Mouse (Mus musculus) heart, embryonic 12.5 days (tissue): Measurements from ENCODE around the gene Gm21970. TPM values are rescaled to one million over a fixed set of nuclear protein-coding genes. Genes with fewer than 3 reads are reported as not detected.

Source experiments
- ATAC-seq: fragments of 200-750 bp; cut with Nextera tagmentation; 2 replicates; pipeline ENCODE4 v1.8.0; 2017; ENCODE audit warnings: moderate TSS enrichment, moderate library complexity; ENCODE audit not compliant: insufficient number of reproducible peaks, low FRiP score
- H3K27ac ChIP-seq: fragments of 300-500 bp; sonication (generic); 2 replicates; pipeline ENCODE4 v1.5.1; 2016; ENCODE audit warnings: mild to moderate bottlenecking, moderate library complexity; ENCODE audit not compliant: poor library complexity, severe bottlenecking
- H3K27me3 ChIP-seq: fragments of 300-500 bp; sonication (generic); replicated peaks from 2 replicates; pipeline ENCODE4 v1.6.1; 2016; ENCODE audit warnings: mild to moderate bottlenecking, moderate library complexity
- H3K36me3 ChIP-seq: fragments of 300-500 bp; sonication (generic); 2 replicates; pipeline ENCODE4 v1.6.1; 2016; ENCODE audit warnings: mild to moderate bottlenecking, moderate library complexity
- H3K4me1 ChIP-seq: fragments of 300-500 bp; sonication (generic); replicated peaks from 2 replicates; pipeline ENCODE4 v1.6.1; 2016; ENCODE audit warnings: mild to moderate bottlenecking
- H3K4me2 ChIP-seq: fragments of 300-500 bp; sonication (generic); 2 replicates; pipeline ENCODE4 v1.6.1; 2016; ENCODE audit warnings: mild to moderate bottlenecking, moderate library complexity
- H3K4me3 ChIP-seq: fragments of 300-500 bp; sonication (generic); 2 replicates; pipeline ENCODE4 v1.5.1; 2016; ENCODE audit warnings: mild to moderate bottlenecking
- H3K9ac ChIP-seq: fragments of 300-500 bp; sonication (generic); 2 replicates; pipeline ENCODE4 v1.6.1; 2016; ENCODE audit warnings: mild to moderate bottlenecking, moderate library complexity
- H3K9me3 ChIP-seq: fragments of 300-500 bp; sonication (generic); replicated peaks from 2 replicates; pipeline ENCODE4 v1.6.1; 2016; ENCODE audit warnings: mild to moderate bottlenecking, moderate library complexity
- WGBS: fragments of 180-500 bp; shearing (Covaris S2); methylation state at CpG from one replicate; pipeline ENCODE4 v1.1.7; 2016; 5-methylcytosine and 5-hydroxymethylcytosine counted together
- polyA plus RNA-seq: library from polyadenylated mRNA; unstranded; fragments of >200 nt; fragmentation: Nextera tagmentation; extraction: Ambion mirVana; gene quantifications from 2 replicates; pipeline ENCODE4 v1.2.1, GENCODE M21; 2016

The Gm21970 gene
- polyA plus RNA-seq, 1 experiment from 2014 or later = not detected

DNA sequence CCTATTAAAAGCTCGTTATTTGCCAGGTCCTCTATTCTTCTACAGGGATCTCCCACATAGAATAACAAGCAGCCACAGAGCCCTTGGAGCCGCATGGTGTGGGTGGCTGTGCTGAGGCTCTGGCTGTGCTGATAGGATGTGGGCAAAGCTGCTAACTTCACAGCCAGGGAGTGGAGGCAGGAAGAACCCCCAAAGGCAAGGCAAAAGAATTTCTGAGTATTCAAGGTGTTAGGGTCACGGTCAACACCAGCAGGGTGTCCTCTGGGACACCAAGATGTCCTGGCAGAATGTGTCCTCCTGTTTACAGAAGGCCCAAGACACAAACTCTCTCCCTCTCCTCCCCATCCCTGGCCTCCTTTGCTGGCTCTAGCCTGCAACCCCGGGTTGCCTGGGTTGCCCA lies 50.9 kb downstream of the Gm21970 start:
- Histone ChIP-seq H3K9ac (no peak overlapping the region), H3K36me3 (no peaks in the 10 kb centered on the region), H3K4me3 (no peak overlapping the region), H3K27me3 (no peaks in the 10 kb centered on the region), H3K4me1 (peaks cover 12% of the 10 kb centered on the region), H3K4me2 (no peak overlapping the region), H3K9me3 (no peaks in the 10 kb centered on the region), H3K27ac (peak overlapping the region; percentile 36)
- WGBS = 53% methylated on average over 4 of the region's 4 CpGs
- ATAC-seq = peak; percentile 56; the same call in 1 of the 2 replicates

- H3K36me3 ChIP-seq = no peaks in the 10 kb centered on the region
- H3K9ac ChIP-seq = no peak overlapping the region
- H3K27ac ChIP-seq = no peak overlapping the region
- H3K9me3 ChIP-seq = no peaks in the 10 kb centered on the region
- no peak overlapping the region for H3K4me3 ChIP-seq
- peaks cover 12% of the 10 kb centered on the region for H3K4me1 ChIP-seq
- ATAC-seq = no peak
- H3K4me2 ChIP-seq = no peak overlapping the region
- 82% methylated on average over 8 of the region's 8 CpGs for WGBS
- no peaks in the 10 kb centered on the region for H3K27me3 ChIP-seq
These were observed 51.7 kb downstream of the Gm21970 start for GRCm38 (mm10) chr16:91443211-91443611.

DNA sequence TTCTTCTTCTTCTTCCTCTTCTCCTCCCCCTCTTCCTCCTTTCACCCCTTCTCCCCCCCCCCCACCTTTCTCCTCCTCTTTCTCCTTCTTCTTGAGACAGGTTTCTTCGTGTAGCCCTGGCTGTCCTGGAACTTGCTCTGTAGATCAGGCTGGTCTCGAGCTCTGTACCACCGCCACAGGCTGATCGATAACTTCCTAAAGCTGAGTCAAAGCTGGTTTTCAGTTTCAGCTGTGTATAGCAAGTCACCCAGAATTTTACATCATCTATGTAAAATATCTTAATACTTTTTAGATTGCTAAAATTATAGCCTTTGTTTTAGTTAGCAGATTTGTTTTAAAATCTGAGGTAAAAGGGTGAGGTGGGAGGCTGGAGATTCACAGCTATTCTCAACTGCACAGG lies 53.3 kb downstream of the Gm21970 start:
- WGBS = 85% methylated on average over 4 of the region's 4 CpGs
- no peak overlapping the region for H3K4me3 ChIP-seq
- H3K9me3 ChIP-seq = no peaks in the 10 kb centered on the region
- no peak for ATAC-seq
- H3K9ac ChIP-seq = no peak overlapping the region
- no peaks in the 10 kb centered on the region for H3K27me3 ChIP-seq
- H3K4me1 ChIP-seq = peaks cover 12% of the 10 kb centered on the region
- H3K4me2 ChIP-seq = no peak overlapping the region
- no peak overlapping the region for H3K27ac ChIP-seq
- no peaks in the 10 kb centered on the region for H3K36me3 ChIP-seq

DNA sequence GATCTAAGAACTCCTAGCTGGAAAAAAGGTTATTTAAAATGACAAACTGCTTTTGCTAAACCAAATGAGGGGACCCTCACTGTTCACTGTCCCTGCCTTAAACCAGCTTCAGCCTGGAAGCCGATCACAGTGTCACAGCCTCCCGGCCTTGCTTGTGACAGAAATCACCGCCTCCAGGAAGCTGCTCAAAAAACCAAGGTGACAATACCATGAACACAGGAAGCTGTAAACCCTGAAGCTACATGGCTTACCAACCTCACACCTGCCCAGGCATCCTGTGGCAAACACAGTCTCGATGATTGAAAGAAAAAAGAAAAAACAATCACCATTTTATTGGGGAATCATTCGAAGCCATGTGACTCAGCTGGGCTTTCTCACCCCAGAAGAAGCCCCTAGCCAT lies 54.0 kb downstream of the Gm21970 start:
- H3K27ac ChIP-seq = no peak overlapping the region
- ATAC-seq = no peak
- 74% methylated on average over 5 of the region's 5 CpGs for WGBS
- H3K36me3 ChIP-seq = no peaks in the 10 kb centered on the region
- peaks cover 12% of the 10 kb centered on the region for H3K4me1 ChIP-seq
- no peaks in the 10 kb centered on the region for H3K9me3 ChIP-seq
- no peak overlapping the region for H3K4me3 ChIP-seq
- H3K4me2 ChIP-seq = no peak overlapping the region
- no peaks in the 10 kb centered on the region for H3K27me3 ChIP-seq
- no peak overlapping the region for H3K9ac ChIP-seq

- Histone ChIP-seq H3K4me1 (peaks cover 8% of the 10 kb centered on the region), H3K4me2 (no peak overlapping the region), H3K4me3 (no peak overlapping the region), H3K27ac (no peak overlapping the region), H3K9ac (no peak overlapping the region), H3K9me3 (no peaks in the 10 kb centered on the region), H3K36me3 (no peaks in the 10 kb centered on the region), H3K27me3 (no peaks in the 10 kb centered on the region)
- 74% methylated on average over 8 of the region's 8 CpGs for WGBS
- no peak for ATAC-seq
These were observed 55.4 kb downstream of the Gm21970 start for GRCm38 (mm10) chr16:91446778-91447511.

GRCm38 (mm10) chr16:91447512-91447900 lies 56.0 kb downstream of the Gm21970 start:
- no peaks in the 10 kb centered on the region for H3K9me3 ChIP-seq
- H3K4me3 ChIP-seq = no peak overlapping the region
- H3K27ac ChIP-seq = no peak overlapping the region
- no peak overlapping the region for H3K9ac ChIP-seq
- H3K4me1 ChIP-seq = peaks cover 13% of the 10 kb centered on the region
- H3K4me2 ChIP-seq = no peak overlapping the region
- no peaks in the 10 kb centered on the region for H3K36me3 ChIP-seq
- WGBS = 75% methylated on average over 6 of the region's 6 CpGs
- no peak for ATAC-seq
- no peaks in the 10 kb centered on the region for H3K27me3 ChIP-seq

DNA sequence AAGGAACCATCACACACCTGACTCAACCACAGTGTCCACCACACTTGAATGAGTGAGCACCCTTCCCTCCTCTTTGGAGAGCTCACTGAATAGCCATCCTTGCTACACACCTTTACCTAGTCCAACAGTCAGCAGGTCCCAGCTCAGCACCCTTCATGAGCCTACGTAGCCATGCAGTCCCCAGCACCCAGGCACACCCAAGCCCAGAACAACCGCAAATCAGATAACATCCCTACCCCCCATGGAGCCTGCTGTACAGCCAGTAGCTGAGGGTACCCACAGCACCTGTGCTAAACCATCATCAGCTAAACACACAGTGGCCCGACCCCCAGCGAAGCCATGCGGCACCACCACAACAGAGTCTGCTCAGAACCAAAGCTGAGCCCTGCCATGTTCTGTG lies 56.6 kb downstream of the Gm21970 start:
- Histone ChIP-seq H3K27me3 (no peaks in the 10 kb centered on the region), H3K4me2 (no peak overlapping the region), H3K9ac (no peak overlapping the region), H3K9me3 (no peaks in the 10 kb centered on the region), H3K4me1 (peaks cover 14% of the 10 kb centered on the region), H3K4me3 (no peak overlapping the region), H3K27ac (no peak overlapping the region), H3K36me3 (no peaks in the 10 kb centered on the region)
- no peak for ATAC-seq
- WGBS = 85% methylated on average over 5 of the region's 5 CpGs

DNA sequence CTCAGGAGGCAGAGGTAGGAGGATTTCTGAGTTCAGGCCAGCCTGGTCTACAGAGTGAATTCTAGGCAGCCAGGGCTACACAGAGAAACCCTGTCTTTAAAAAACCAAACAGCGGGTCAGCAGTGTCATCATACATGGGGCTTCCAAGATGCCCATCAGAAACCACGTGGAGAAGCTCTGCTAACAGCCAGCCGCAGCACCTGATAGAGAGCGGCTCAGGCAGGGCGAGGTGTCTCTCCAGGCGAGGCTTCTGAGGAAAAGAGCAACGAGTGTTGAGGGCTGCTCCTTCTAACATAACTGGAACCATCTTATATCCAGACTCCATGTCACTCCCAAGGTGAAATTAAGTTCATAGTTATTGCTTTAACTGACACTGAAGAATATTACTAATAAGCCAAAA lies 57.4 kb downstream of the Gm21970 start:
- Histone ChIP-seq H3K9ac (no peak overlapping the region), H3K27ac (no peak overlapping the region), H3K4me1 (peaks cover 14% of the 10 kb centered on the region), H3K4me2 (no peak overlapping the region), H3K27me3 (no peaks in the 10 kb centered on the region), H3K9me3 (no peaks in the 10 kb centered on the region), H3K36me3 (no peaks in the 10 kb centered on the region), H3K4me3 (no peak overlapping the region)
- no peak for ATAC-seq
- WGBS = 65% methylated on average over 7 of the region's 7 CpGs

DNA sequence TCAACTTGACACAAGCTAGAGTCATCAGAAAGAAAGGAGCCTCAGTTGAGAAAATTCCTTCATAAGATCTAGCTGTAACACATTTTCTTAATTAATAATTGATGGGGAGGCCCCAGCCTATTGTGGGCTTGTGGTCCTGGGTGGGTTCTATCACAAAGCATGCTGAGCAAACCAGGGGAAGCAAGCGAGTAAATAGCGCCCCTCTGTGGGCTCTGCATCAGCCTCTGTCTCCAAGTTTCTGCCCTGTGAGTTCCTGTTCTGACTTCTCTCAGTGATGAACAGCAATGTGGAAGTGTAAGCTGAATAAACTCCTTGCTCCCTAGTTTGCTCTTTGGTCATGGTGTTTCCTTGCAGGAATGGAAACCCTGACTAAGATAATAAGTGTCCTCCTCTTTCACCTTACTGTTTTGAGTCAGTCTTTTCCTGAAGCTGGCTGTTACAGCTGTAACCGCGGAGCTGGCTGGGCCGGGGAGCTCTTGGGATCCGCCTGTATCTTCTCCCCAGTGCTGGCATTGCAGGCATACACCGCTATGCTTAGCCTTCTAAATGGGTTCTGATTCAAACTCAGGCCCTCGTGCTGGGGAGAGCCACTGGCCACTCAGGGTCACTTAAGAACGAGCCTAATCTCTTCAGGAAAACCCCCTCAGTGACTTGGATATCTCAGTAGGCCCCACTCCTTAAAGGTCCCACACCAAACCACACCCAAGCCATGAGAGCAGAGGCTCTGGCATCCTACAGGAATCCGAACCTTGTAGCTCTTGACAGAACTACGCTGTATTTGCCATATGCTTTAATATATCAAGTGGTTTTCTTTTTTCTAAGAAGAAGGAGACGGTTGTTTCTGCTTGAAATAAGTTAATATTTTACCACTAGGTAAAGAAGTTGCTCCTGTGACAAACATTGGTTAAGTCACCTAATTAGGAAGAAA lies 58.9 kb downstream of the Gm21970 start:
- WGBS = 78% methylated on average over 12 of the region's 12 CpGs
- Histone ChIP-seq H3K27me3 (no peaks in the 10 kb centered on the region), H3K9ac (no peak overlapping the region), H3K4me3 (no peak overlapping the region), H3K4me2 (no peak overlapping the region), H3K36me3 (no peaks in the 10 kb centered on the region), H3K9me3 (no peaks in the 10 kb centered on the region), H3K4me1 (peaks cover 14% of the 10 kb centered on the region), H3K27ac (no peak overlapping the region)
- no peak for ATAC-seq

DNA sequence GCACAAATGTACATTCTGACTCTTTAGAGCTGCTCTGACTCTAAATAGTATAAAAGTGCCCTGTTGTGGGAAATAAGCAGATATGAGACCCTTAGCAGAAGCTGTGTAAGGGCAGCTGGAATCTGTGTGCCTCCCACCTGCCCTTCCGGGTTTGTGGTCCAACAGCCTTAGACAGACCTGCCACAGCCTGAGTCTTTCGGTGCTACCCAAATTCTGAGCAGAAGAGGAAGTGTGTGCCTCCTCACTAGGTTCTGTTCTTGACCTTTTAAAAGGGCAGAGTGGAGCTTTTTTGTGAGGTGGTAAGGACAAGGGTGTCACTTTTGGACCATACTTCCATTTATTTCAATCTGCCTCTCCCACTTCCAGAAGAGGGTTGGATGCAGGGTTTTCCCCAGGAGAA lies 60.4 kb downstream of the Gm21970 start:
- Histone ChIP-seq H3K4me3 (no peak overlapping the region), H3K36me3 (no peaks in the 10 kb centered on the region), H3K9me3 (no peaks in the 10 kb centered on the region; the same call in 1 of the 2 replicates), H3K27ac (peak overlapping the region; percentile 51; the same call in 1 of the 2 replicates), H3K27me3 (no peaks in the 10 kb centered on the region), H3K9ac (no peak overlapping the region), H3K4me1 (peaks cover 12% of the 10 kb centered on the region), H3K4me2 (no peak overlapping the region)
- WGBS = 73% methylated on average over 2 of the region's 2 CpGs
- no peak for ATAC-seq

DNA sequence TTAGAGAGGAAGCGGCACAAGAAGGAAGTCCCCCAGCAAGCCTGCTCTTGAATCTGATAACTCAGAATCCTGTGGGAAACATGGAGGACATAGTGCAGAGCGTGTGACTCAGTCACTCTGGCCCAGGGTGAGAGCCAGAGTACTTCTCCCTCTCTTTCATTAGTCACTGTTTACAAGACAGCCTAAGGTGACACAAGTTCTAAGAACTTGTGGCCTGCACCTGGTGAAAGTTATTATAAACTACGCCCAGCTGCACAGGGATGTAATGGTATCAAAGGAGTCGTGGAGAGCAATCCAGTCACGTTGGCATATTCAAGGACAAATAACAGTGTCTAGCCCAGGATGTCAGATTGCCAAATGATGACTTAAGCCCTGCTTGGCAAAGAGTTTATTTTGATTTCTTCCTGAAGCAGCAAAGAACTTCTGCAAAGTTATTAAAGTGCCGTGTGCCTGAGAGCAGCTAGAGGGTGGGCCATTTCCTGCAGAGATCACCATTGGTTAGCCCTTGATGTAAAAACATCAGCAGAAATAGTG lies 60.9 kb downstream of the Gm21970 start:
- Histone ChIP-seq H3K27me3 (no peaks in the 10 kb centered on the region), H3K4me2 (no peak overlapping the region), H3K4me1 (peaks cover 8% of the 10 kb centered on the region), H3K9ac (no peak overlapping the region), H3K27ac (peak overlapping the region; percentile 51; the same call in 1 of the 2 replicates), H3K4me3 (no peak overlapping the region), H3K9me3 (no peaks in the 10 kb centered on the region; the same call in 1 of the 2 replicates), H3K36me3 (no peaks in the 10 kb centered on the region)
- 0 out of 2 replicates have a peak, but pooled peaks have one; percentile 57 for ATAC-seq
- WGBS = 47% methylated on average over 6 of the region's 6 CpGs
